Mouse (Mus musculus): Measurements from ENCODE around the gene Runx2. TPM values are rescaled to one million over a fixed set of nuclear protein-coding genes. Genes with fewer than 3 reads are reported as not detected.

The Runx2 gene
- polyA plus RNA-seq, 1 experiment = not detected

- Histone ChIP-seq H3K27ac (replicated peaks; ENCODE audit: low read depth, low read length) (no peak overlapping the region), H3K4me3 (ENCODE audit: insufficient read depth, low read depth, low read length) (no peak overlapping the region), H3K4me1 (ENCODE audit: control insufficient read depth, insufficient read depth, insufficient read length, low read length) (no peaks in the 10 kb centered on the region)
These were observed 101.2 kb downstream of the Runx2 start for GRCm38 (mm10) chr17:44713404-44713803.

GRCm38 (mm10) chr17:44709516-44710252 is 104.9 kb downstream of the Runx2 start:
- H3K4me3 ChIP-seq (ENCODE audit: insufficient read depth, low read depth, low read length) = no peak overlapping the region
- no peak overlapping the region for H3K27ac ChIP-seq (replicated peaks; ENCODE audit: low read depth, low read length)
- H3K4me1 ChIP-seq (ENCODE audit: control insufficient read depth, insufficient read depth, insufficient read length, low read length) = no peaks in the 10 kb centered on the region

DNA sequence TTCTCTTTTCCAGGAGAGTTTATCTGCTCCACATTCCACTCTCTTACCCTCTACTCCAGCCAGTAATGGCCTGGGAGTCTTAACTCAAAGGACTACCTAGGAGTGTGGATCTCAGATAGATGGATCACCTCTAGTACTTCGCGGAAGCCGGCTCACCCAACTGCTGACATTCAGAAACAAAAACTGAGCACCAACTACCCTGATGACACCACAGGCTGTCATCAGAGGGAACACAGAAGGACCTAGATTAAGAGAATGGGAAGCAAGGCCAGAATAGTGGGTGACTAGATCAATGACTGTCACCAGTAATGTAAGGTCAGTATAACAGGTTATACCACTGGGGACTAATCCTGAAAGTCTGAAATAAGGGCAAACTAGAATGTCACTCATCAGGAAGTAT is 106.6 kb downstream of the Runx2 start:
- no peaks in the 10 kb centered on the region for H3K4me1 ChIP-seq (ENCODE audit: control insufficient read depth, insufficient read depth, insufficient read length, low read length)
- H3K4me3 ChIP-seq (ENCODE audit: insufficient read depth, low read depth, low read length) = no peak overlapping the region
- H3K27ac ChIP-seq (replicated peaks; ENCODE audit: low read depth, low read length) = no peak overlapping the region

DNA sequence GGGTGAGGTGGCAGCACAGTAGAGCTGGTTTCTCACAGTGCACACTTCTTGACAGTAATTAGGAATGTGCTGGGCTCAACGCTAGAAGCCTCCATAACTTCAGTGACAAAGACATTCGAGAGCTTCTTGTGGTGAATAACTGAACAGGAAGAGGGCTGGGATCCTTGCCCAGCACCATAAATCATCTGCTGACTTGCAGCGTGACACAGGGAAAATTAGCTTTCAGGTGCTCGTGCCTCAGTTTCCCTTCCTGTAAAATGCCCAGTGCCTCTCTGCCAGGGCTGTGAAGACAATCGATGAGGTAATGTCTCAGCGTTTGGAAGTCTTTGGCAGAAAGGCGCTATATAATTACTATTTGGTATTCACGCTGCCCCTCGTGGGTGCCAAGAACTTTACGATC is 108.1 kb downstream of the Runx2 start:
- H3K4me3 ChIP-seq (ENCODE audit: insufficient read depth, low read depth, low read length) = no peak overlapping the region
- H3K4me1 ChIP-seq (ENCODE audit: control insufficient read depth, insufficient read depth, insufficient read length, low read length) = no peaks in the 10 kb centered on the region
- no peak overlapping the region for H3K27ac ChIP-seq (replicated peaks; ENCODE audit: low read depth, low read length)

DNA sequence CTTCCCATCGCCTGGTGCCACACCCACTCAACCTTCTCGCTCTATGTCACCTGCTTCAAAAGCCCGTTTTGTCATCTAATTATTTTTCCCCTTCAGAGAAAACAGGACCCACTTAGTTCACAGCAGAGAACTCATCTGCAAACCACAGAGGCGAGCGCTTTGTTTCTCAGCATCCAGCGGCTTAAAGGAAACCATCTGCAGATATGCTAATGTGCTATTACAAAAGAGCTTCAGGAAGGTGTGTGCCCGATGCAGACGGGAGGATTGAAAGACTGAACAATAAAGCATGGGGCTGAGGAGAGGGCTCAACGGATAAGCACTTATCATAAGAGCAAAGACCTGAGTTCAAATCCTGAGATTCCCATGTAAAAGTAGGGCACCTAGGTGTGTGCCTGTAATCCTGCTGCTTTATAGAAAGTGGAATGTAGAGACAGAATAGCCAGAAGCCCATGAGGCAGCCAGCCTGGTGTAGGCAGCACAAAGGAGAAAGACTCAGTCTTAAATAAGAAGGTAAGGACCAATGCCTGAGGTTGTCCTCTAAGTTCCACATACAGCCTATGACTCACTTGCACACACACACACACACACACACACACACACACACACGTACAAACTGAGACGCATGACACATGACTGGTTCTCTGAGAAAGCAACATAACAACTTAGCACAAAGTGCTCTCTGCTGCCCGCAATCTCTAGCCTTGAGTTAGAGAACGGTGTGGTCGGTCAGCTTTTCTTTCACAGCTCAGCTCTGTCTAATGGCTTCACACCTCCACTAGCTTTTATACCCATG is 111.9 kb downstream of the Runx2 start:
- no peak overlapping the region for H3K27ac ChIP-seq (replicated peaks; ENCODE audit: low read depth, low read length)
- H3K4me3 ChIP-seq (ENCODE audit: insufficient read depth, low read depth, low read length) = no peak overlapping the region
- H3K4me1 ChIP-seq (ENCODE audit: control insufficient read depth, insufficient read depth, insufficient read length, low read length) = no peaks in the 10 kb centered on the region

DNA sequence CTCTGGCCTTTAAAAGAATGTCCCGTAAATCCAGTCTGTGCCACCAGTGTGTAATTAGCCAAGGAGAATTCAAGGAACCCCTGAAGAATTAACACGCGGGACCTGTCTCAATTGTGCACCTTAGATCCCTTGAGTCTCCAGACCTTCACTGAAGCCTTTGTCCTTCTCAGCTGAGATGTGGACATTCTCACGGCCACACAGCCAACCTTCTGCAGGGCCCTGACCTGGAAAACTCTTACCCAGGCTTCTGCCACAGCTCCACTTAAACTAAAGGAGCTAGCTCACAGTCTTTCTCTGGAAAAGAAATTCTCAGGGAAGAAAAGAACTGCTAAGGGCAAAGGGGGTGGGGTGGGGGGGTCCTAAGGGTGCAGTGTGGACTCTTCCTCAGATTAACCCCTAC is 113.1 kb downstream of the Runx2 start:
- Histone ChIP-seq H3K4me3 (ENCODE audit: insufficient read depth, low read depth, low read length) (no peak overlapping the region), H3K4me1 (ENCODE audit: control insufficient read depth, insufficient read depth, insufficient read length, low read length) (no peaks in the 10 kb centered on the region), H3K27ac (replicated peaks; ENCODE audit: low read depth, low read length) (no peak overlapping the region)

DNA sequence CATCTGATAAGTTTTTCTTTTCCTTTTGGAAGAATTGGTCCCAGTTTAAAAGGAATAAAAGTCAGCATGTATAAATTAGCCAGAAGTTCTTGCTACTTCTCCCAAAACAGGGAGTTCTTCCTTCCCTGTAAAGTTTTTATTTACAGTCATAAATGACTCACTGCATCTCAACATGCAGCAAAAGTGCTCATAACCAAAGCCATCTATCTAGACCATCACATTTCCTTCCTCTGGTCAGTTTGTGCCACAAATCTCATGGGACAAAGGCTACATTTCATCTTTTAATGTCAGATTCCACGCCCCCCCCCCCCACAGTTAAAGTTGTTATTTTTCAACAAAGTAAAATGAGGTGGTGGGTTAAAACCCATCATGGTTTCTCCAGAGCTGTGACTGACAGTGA is 114.3 kb downstream of the Runx2 start:
- H3K27ac ChIP-seq (replicated peaks; ENCODE audit: low read depth, low read length) = no peak overlapping the region
- no peaks in the 10 kb centered on the region for H3K4me1 ChIP-seq (ENCODE audit: control insufficient read depth, insufficient read depth, insufficient read length, low read length)
- no peak overlapping the region for H3K4me3 ChIP-seq (ENCODE audit: insufficient read depth, low read depth, low read length)

DNA sequence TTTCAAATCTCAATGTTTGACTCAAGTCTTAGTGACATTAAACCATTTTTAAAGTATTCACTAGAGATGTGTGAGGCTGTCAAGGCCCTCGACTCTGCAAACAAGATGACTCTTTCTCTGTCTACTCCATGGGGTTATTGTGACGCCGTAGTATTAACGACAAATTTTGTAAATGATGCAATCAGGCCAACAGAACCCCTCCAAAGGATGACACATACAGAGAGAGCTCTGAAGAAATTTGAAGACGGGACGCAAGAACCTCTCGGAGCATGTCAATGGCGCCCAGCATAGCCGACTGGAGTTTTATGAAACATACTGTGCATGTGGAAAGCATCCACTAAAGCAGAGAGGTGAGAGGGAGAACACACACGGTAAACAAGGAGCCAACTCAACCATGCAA is 117.5 kb downstream of the Runx2 start:
- H3K4me1 ChIP-seq (ENCODE audit: control insufficient read depth, insufficient read depth, insufficient read length, low read length) = no peaks in the 10 kb centered on the region
- H3K27ac ChIP-seq (replicated peaks; ENCODE audit: low read depth, low read length) = no peak overlapping the region
- no peak overlapping the region for H3K4me3 ChIP-seq (ENCODE audit: insufficient read depth, low read depth, low read length)

GRCm38 (mm10) chr17:44693552-44693951 is 121.0 kb downstream of the Runx2 start:
- Histone ChIP-seq H3K27ac (replicated peaks; ENCODE audit: low read depth, low read length) (no peak overlapping the region), H3K4me3 (ENCODE audit: insufficient read depth, low read depth, low read length) (no peak overlapping the region), H3K4me1 (ENCODE audit: control insufficient read depth, insufficient read depth, insufficient read length, low read length) (no peaks in the 10 kb centered on the region)

GRCm38 (mm10) chr17:44691517-44691916 is 123.1 kb downstream of the Runx2 start:
- no peak overlapping the region for H3K4me3 ChIP-seq (ENCODE audit: insufficient read depth, low read depth, low read length)
- H3K27ac ChIP-seq (replicated peaks; ENCODE audit: low read depth, low read length) = no peak overlapping the region
- no peaks in the 10 kb centered on the region for H3K4me1 ChIP-seq (ENCODE audit: control insufficient read depth, insufficient read depth, insufficient read length, low read length)

GRCm38 (mm10) chr17:44690410-44691035 is 124.1 kb downstream of the Runx2 start:
- Histone ChIP-seq H3K4me3 (ENCODE audit: insufficient read depth, low read depth, low read length) (no peak overlapping the region), H3K4me1 (ENCODE audit: control insufficient read depth, insufficient read depth, insufficient read length, low read length) (no peaks in the 10 kb centered on the region), H3K27ac (replicated peaks; ENCODE audit: low read depth, low read length) (no peak overlapping the region)

DNA sequence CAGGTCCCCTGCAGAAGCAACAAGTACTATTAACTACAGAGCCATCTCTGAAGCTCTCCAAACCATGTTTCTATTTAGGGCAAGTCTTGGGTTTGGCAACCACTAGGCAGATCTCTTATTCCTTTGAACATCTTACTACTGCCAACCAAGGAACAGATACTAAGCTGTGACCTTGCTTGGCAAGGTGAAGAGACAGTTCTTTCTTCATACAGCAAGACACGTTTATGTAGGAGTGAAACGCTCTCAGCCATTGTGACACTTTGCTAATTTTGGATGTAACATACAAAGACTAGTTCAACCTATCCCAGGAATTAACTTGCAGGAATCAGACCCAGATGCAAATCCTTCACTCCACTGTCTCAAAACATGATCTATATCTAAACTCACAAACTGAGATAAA is 126.3 kb downstream of the Runx2 start:
- H3K4me3 ChIP-seq (ENCODE audit: insufficient read depth, low read depth, low read length) = no peak overlapping the region
- no peak overlapping the region for H3K27ac ChIP-seq (replicated peaks; ENCODE audit: low read depth, low read length)
- H3K4me1 ChIP-seq (ENCODE audit: control insufficient read depth, insufficient read depth, insufficient read length, low read length) = no peaks in the 10 kb centered on the region

DNA sequence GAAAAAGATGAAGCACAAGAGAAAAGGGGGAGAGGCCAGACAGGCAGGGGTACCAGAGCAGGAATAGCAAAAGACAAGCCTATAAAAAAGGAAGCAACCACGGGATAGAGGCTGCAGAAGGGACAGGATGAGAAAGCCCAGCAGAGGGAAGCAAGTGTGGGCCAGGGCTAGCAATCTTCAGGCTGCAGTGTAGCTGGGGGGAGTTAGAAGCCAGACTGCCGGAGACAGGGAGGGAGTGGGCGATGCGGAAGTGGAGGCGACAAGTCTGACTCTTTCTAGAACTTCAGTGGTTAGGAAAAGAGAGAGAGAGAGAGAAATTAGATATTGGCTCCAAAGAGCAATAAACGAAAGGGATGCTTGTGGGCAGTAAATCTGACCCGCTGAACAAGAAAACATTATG is 129.1 kb downstream of the Runx2 start:
- Histone ChIP-seq H3K27ac (replicated peaks; ENCODE audit: low read depth, low read length) (no peak overlapping the region), H3K4me3 (ENCODE audit: insufficient read depth, low read depth, low read length) (no peak overlapping the region), H3K4me1 (ENCODE audit: control insufficient read depth, insufficient read depth, insufficient read length, low read length) (no peaks in the 10 kb centered on the region)

DNA sequence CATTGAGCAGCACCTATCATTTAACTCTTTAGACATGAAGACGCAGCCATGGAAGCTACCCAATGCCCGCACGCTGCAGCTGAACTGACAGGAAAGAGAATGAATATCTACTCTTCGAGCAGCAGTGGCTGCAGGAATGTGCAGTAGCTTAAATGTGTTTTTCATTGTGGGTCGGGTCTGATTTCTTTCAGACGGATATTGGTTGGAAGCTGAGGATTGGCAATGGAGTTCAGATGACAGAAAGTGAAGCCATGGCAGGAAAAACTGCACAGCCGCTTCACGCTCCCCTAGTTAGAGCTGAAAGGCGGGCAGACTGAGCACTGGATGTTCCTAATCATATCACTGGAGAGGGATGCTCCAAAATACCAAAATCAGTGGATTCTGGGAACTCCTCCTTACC is 131.6 kb downstream of the Runx2 start:
- no peak overlapping the region for H3K4me3 ChIP-seq (ENCODE audit: insufficient read depth, low read depth, low read length)
- no peak overlapping the region for H3K27ac ChIP-seq (replicated peaks; ENCODE audit: low read depth, low read length)
- no peaks in the 10 kb centered on the region for H3K4me1 ChIP-seq (ENCODE audit: control insufficient read depth, insufficient read depth, insufficient read length, low read length)

GRCm38 (mm10) chr17:44677782-44678181 is 136.8 kb downstream of the Runx2 start:
- no peaks in the 10 kb centered on the region for H3K4me1 ChIP-seq (ENCODE audit: control insufficient read depth, insufficient read depth, insufficient read length, low read length)
- no peak overlapping the region for H3K27ac ChIP-seq (replicated peaks; ENCODE audit: low read depth, low read length)
- no peak overlapping the region for H3K4me3 ChIP-seq (ENCODE audit: insufficient read depth, low read depth, low read length)
